Mouse (Mus musculus) gonadal fat pad, adult 2 months (tissue): ENCODE data around the gene Amdhd2. TPM values are rescaled to one million over a fixed set of nuclear protein-coding genes. Genes with fewer than 3 reads are reported as not detected.
A peak's percentile ranks its signal among the peaks of the same experiment; 100 is the strongest.
"Not testable (repeated sequence)": the region's sequence is repeated elsewhere in the genome, so short reads cannot be mapped to it uniquely, and the experiment has no call there.

ENCODE experiments used
- DNase-seq: peaks from one replicate; pipeline ENCODE4 v3.0.0-alpha.2; 2012; ENCODE audit warnings: low read depth
- polyA plus RNA-seq: library from polyadenylated mRNA; depleted of rRNA; stranded (reverse); fragments of >200 nt; gene quantifications from 2 replicates; pipeline ENCODE4 v1.2.3, GENCODE M21; 2012

The Amdhd2 gene
- polyA plus RNA-seq, 1 experiment = 37.6 TPM

- no peak for DNase-seq
Measured at GRCm38 (mm10) chr17:24156394-24156793, 7.2 kb downstream of the Amdhd2 start.

GRCm38 (mm10) chr17:24155742-24156141 lies 7.8 kb downstream of the Amdhd2 start:
- no peak for DNase-seq

GRCm38 (mm10) chr17:24154463-24154862 lies 9.1 kb downstream of the Amdhd2 start:
- no peak for DNase-seq

- no peak for DNase-seq
Measured at GRCm38 (mm10) chr17:24151890-24152563, 11.5 kb downstream of the Amdhd2 start.

- no peak for DNase-seq
Measured at GRCm38 (mm10) chr17:24151382-24151781, 12.2 kb downstream of the Amdhd2 start.

GRCm38 (mm10) chr17:24150824-24151223 lies 12.7 kb downstream of the Amdhd2 start, which contains the start of gene Pdpk1:
Gene Pdpk1, minus strand, starts transcription at chr17:24150924.
- DNase-seq = no peak

- DNase-seq = no peak
Measured at GRCm38 (mm10) chr17:24149421-24149820, 14.1 kb downstream of the Amdhd2 start.

GRCm38 (mm10) chr17:24142897-24143296 lies 20.7 kb downstream of the Amdhd2 start:
- DNase-seq = no peak

GRCm38 (mm10) chr17:24141425-24141920 lies 22.1 kb downstream of the Amdhd2 start:
- no peak for DNase-seq

GRCm38 (mm10) chr17:24140845-24141424 lies 22.6 kb downstream of the Amdhd2 start:
- no peak for DNase-seq

- peak; percentile 69 for DNase-seq
Measured at GRCm38 (mm10) chr17:24139968-24140367, 23.6 kb downstream of the Amdhd2 start.

GRCm38 (mm10) chr17:24139256-24139655 lies 24.3 kb downstream of the Amdhd2 start:
- DNase-seq = no peak

- DNase-seq = no peak
Measured at GRCm38 (mm10) chr17:24137226-24137880, 26.2 kb downstream of the Amdhd2 start.

- no peak for DNase-seq
Measured at GRCm38 (mm10) chr17:24134062-24134461, 29.5 kb downstream of the Amdhd2 start.

GRCm38 (mm10) chr17:24132919-24133318 lies 30.6 kb downstream of the Amdhd2 start:
- DNase-seq = not testable (repeated sequence)

GRCm38 (mm10) chr17:24131570-24131969 lies 32.0 kb downstream of the Amdhd2 start:
- no peak for DNase-seq

GRCm38 (mm10) chr17:24129246-24129645 lies 34.3 kb downstream of the Amdhd2 start:
- DNase-seq = not testable (repeated sequence)

- DNase-seq = no peak
Measured at GRCm38 (mm10) chr17:24127592-24127991, 36.0 kb downstream of the Amdhd2 start.

- DNase-seq = no peak
Measured at GRCm38 (mm10) chr17:24126801-24127200, 36.8 kb downstream of the Amdhd2 start.

GRCm38 (mm10) chr17:24119446-24119845 lies 44.1 kb downstream of the Amdhd2 start:
- DNase-seq = no peak

- DNase-seq = no peak
Measured at GRCm38 (mm10) chr17:24113031-24113430, 50.5 kb downstream of the Amdhd2 start.

- no peak for DNase-seq
Measured at GRCm38 (mm10) chr17:24111256-24111655, 52.3 kb downstream of the Amdhd2 start.

- DNase-seq = peak; percentile 42
Measured at GRCm38 (mm10) chr17:24108896-24109295, 54.7 kb downstream of the Amdhd2 start.
